Mouse (Mus musculus) forebrain, embryonic 16.5 days (tissue): ENCODE measurements around the gene Vasp. TPM values are rescaled to one million over a fixed set of nuclear protein-coding genes. Genes with fewer than 3 reads are reported as not detected.

Experiments used
- ATAC-seq: fragments of 200-750 bp; cut with Nextera tagmentation; 2 replicates; pipeline ENCODE4 v1.8.0; 2017; ENCODE audit warnings: mild to moderate bottlenecking, moderate library complexity
- H3K27ac ChIP-seq: fragments of 300-500 bp; sonication (generic); 2 replicates; pipeline ENCODE4 v1.5.1; 2014; ENCODE audit warnings: low read length, control low read depth
- H3K27me3 ChIP-seq: fragments of 300-500 bp; sonication (generic); replicated peaks from 2 replicates; pipeline ENCODE4 v1.6.1; 2014; ENCODE audit warnings: low read length; ENCODE audit not compliant: control insufficient read depth, insufficient read depth
- H3K36me3 ChIP-seq: fragments of 300-500 bp; sonication (generic); 2 replicates; pipeline ENCODE4 v1.6.1; 2014; ENCODE audit not compliant: control insufficient read depth, insufficient read depth
- H3K4me1 ChIP-seq: fragments of 300-500 bp; sonication (generic); replicated peaks from 2 replicates; pipeline ENCODE4 v1.6.1; 2014; ENCODE audit warnings: low read length; ENCODE audit not compliant: control insufficient read depth, insufficient read depth
- H3K4me2 ChIP-seq: fragments of 300-500 bp; sonication (generic); 2 replicates; pipeline ENCODE4 v1.6.1; 2014; ENCODE audit warnings: mild to moderate bottlenecking, low read length, control low read depth
- H3K4me3 ChIP-seq: fragments of 300-500 bp; sonication (generic); replicated peaks from 2 replicates; pipeline ENCODE4 v1.5.1; 2014; ENCODE audit warnings: mild to moderate bottlenecking, low read length, control low read depth
- H3K9ac ChIP-seq: fragments of 300-500 bp; sonication (generic); replicated peaks from 2 replicates; pipeline ENCODE4 v1.6.1; 2014; ENCODE audit warnings: low read depth, low read length, control low read depth
- H3K9me3 ChIP-seq: fragments of 300-500 bp; sonication (generic); 2 replicates; pipeline ENCODE4 v1.6.1; 2016; ENCODE audit warnings: low read length; ENCODE audit not compliant: control insufficient read depth
- WGBS: fragments of 180-500 bp; shearing (Covaris S2); extraction: QIAGEN DNeasy Blood & Tissue Kit; methylation state at CpG from one replicate; pipeline ENCODE4 v1.1.7; 2014; 5-methylcytosine and 5-hydroxymethylcytosine counted together
- polyA plus RNA-seq: library from polyadenylated mRNA; unstranded; fragments of >200 nt; fragmentation: Nextera tagmentation; extraction: Ambion mirVana; gene quantifications from 2 replicates; pipeline ENCODE4 v1.2.1, GENCODE M21; 2015

Gene Vasp
- 38.0 and 40.3 TPM in 2 replicates for polyA plus RNA-seq

DNA sequence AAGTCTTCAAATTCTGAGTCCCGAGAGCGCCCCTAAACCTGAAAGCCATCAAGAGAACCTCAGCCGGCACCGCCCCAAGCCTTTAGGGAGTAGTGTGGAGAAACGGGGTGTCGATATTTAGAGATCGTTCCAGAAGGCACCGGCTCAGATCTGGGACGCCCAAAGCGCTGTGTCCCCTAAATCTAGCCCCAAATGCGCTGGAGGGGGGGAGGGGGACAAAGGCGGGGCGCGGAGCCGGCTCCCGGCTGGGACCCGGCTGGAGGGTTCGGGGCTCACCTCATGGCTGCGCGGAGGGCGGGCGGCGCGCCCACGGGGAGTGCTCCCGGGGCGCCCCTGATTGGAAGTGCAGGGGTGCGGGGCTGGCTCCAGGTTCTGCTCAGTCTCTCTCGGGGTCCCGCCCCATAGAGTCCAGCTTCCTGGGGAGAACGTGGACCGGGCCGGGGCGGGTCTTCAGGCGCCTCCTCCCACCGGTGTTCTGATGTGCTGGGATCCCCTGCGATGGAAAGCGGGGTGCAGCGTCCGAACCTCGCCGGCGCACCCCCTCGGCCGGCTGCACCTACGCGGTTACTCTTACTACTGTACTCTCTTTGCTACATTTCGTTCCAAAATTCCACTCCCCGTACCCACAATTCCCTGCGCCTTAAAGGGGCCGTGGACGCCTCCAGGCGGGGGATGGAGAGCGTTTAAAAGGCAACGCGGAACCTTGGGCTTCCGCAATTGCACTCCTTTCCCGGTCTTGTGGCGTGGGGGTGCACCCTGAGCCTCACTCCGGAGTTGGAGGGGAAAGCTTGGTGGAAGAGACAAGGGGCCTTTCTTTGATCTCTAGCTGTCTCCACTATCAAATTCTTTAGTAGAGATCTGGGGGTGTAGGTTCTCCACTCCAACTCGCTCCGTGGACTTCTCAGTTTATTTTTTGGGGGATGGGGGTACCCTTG, at the start of gene Vasp:
Vasp (minus strand) TSS at position 580 of the 935 bp plus-strand sequence.
- no peaks in the 10 kb centered on the region for H3K36me3 ChIP-seq
- ATAC-seq, result peak; percentile 88
- no peaks in the 10 kb centered on the region for H3K27me3 ChIP-seq
- H3K27ac ChIP-seq, result peak within 1 kb of the TSS; percentile 90
- peaks cover 23% of the 10 kb centered on the region for H3K4me1 ChIP-seq
- H3K4me2 ChIP-seq, result peak within 1 kb of the TSS; percentile 84
- H3K9me3 ChIP-seq, result no peaks in the 10 kb centered on the region
- H3K4me3 ChIP-seq, result peak within 1 kb of the TSS; percentile 96
- H3K9ac ChIP-seq, result peak within 1 kb of the TSS; percentile 87
- under 1% methylated on average over 62 of the region's 62 CpGs for WGBS

- Histone ChIP-seq H3K27ac (no peak overlapping the region), H3K9me3 (no peaks in the 10 kb centered on the region), H3K4me1 (peaks cover 12% of the 10 kb centered on the region), H3K4me2 (peak overlapping the region; percentile 69), H3K9ac (no peak overlapping the region), H3K4me3 (no peak overlapping the region; the same call in 1 of the 2 replicates), H3K27me3 (0 out of 2 replicates have a peak, but pooled peaks cover 4% of the 10 kb centered on the region), H3K36me3 (no peaks in the 10 kb centered on the region)
- 40% methylated on average over 7 of the region's 7 CpGs for WGBS
- no peak for ATAC-seq
These were observed 49.0 kb upstream of the Vasp start for GRCm38 (mm10) chr7:19320637-19321036.

DNA sequence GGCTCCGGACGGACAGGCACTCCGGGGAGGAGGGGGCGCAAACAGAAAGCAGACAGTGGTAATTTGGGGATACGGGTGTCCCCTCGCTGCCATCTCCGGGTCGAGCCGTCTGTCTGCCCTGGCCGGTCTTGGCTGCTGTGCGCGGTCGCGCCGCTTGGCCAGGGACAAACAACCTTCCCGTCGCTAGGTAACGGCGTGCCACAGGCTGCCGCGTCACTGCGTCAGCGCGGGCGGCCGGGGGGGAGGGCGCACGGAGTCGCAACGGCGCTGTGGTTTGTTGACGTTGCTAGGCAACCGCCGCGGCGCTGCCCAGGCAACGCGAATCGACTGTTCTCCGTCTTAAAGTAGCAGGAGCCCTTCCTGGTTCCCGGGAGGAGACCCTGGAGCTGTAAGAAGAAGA, 48.3 kb upstream of the Vasp start:
- peak overlapping the region; percentile 50 for H3K4me3 ChIP-seq
- peak overlapping the region; percentile 54 for H3K9ac ChIP-seq
- under 1% methylated on average over 39 of the region's 41 CpGs for WGBS
- H3K9me3 ChIP-seq, result no peaks in the 10 kb centered on the region
- H3K27me3 ChIP-seq, result 0 out of 2 replicates have a peak, but pooled peaks cover 4% of the 10 kb centered on the region
- H3K27ac ChIP-seq, result no peak overlapping the region
- H3K4me1 ChIP-seq, result peaks cover 12% of the 10 kb centered on the region
- ATAC-seq, result peak; percentile 97
- no peaks in the 10 kb centered on the region for H3K36me3 ChIP-seq
- peak overlapping the region; percentile 69 for H3K4me2 ChIP-seq

DNA sequence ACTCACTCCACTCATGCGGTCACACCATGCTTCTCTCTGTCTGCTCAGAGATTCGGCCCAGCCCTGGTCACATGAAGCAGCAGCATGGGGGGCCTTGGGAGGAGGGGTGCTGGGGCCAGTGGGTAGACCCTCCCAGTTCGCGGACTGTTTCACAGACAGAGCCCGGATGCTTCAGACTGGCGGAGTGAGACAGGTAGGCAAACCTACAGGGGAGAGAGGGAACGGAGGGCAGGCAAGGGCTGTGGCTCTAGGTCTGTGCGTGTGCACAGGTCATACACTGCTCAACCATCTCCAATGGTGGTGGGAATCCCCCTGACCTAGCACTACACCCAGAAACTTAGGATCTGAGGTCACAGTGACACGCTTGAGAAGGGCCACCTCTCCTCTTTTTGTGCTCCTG, 47.8 kb upstream of the Vasp start:
- Histone ChIP-seq H3K9ac (peak overlapping the region; percentile 54), H3K9me3 (no peaks in the 10 kb centered on the region), H3K4me2 (peak overlapping the region; percentile 69), H3K4me1 (peaks cover 12% of the 10 kb centered on the region), H3K36me3 (no peaks in the 10 kb centered on the region), H3K27me3 (0 out of 2 replicates have a peak, but pooled peaks cover 4% of the 10 kb centered on the region), H3K4me3 (peak overlapping the region; percentile 50), H3K27ac (no peak overlapping the region)
- 20% methylated on average over 9 of the region's 9 CpGs for WGBS
- ATAC-seq, result peak; percentile 63

- no peak for ATAC-seq
- Histone ChIP-seq H3K4me2 (no peak overlapping the region), H3K27ac (no peak overlapping the region), H3K36me3 (no peaks in the 10 kb centered on the region), H3K27me3 (0 out of 2 replicates have a peak, but pooled peaks cover 4% of the 10 kb centered on the region), H3K4me1 (peaks cover 12% of the 10 kb centered on the region), H3K9me3 (no peaks in the 10 kb centered on the region), H3K4me3 (no peak overlapping the region), H3K9ac (no peak overlapping the region)
- WGBS, result 83% methylated on average over 7 of the region's 7 CpGs
These were observed 47.1 kb upstream of the Vasp start for GRCm38 (mm10) chr7:19318676-19319075.

DNA sequence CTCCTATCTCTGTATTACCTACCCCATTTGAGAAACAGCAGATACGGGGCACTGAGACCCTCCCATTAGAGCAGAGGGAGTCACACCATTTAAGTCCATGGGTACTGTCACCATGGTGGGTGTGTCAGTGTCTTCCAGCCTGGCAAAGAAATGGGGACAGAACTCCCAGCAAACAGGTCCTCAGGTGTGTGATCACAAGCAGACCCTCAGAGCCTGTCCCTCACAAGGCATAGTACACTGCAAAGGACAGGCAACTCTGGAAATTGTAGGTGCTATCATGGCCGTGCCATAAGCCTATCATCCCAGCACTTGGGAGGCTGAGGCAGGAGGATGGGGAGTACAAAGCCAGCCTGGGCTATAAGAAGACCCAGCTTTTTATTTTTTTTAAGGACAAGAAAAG, 46.6 kb upstream of the Vasp start:
- no peak for ATAC-seq
- WGBS, result 79% methylated on average over 2 of the region's 2 CpGs
- H3K27me3 ChIP-seq, result peaks cover 6% of the 10 kb centered on the region; the same call in 1 of the 2 replicates
- H3K36me3 ChIP-seq, result no peaks in the 10 kb centered on the region
- no peak overlapping the region for H3K4me2 ChIP-seq
- no peaks in the 10 kb centered on the region for H3K9me3 ChIP-seq
- no peak overlapping the region for H3K27ac ChIP-seq
- H3K4me3 ChIP-seq, result no peak overlapping the region
- H3K4me1 ChIP-seq, result peaks cover 12% of the 10 kb centered on the region
- H3K9ac ChIP-seq, result no peak overlapping the region

- H3K36me3 ChIP-seq, result no peaks in the 10 kb centered on the region
- peaks cover 12% of the 10 kb centered on the region for H3K4me1 ChIP-seq
- H3K27ac ChIP-seq, result no peak overlapping the region
- H3K9me3 ChIP-seq, result no peaks in the 10 kb centered on the region
- H3K27me3 ChIP-seq, result peaks cover 12% of the 10 kb centered on the region; the same call in 1 of the 2 replicates
- no peak for ATAC-seq
- 38% methylated on average over 14 of the region's 14 CpGs for WGBS
- no peak overlapping the region for H3K4me2 ChIP-seq
- H3K4me3 ChIP-seq, result no peak overlapping the region
- H3K9ac ChIP-seq, result no peak overlapping the region
These were observed 45.0 kb upstream of the Vasp start for GRCm38 (mm10) chr7:19316451-19317161.

- no peak overlapping the region for H3K9ac ChIP-seq
- H3K4me1 ChIP-seq, result peaks cover 11% of the 10 kb centered on the region
- H3K27me3 ChIP-seq, result peaks cover 11% of the 10 kb centered on the region; the same call in 1 of the 2 replicates
- H3K9me3 ChIP-seq, result no peaks in the 10 kb centered on the region
- 57% methylated on average over 5 of the region's 5 CpGs for WGBS
- ATAC-seq, result no peak
- H3K36me3 ChIP-seq, result no peaks in the 10 kb centered on the region
- H3K4me3 ChIP-seq, result no peak overlapping the region
- no peak overlapping the region for H3K4me2 ChIP-seq
- no peak overlapping the region for H3K27ac ChIP-seq
These were observed 42.4 kb upstream of the Vasp start for GRCm38 (mm10) chr7:19314033-19314432.

DNA sequence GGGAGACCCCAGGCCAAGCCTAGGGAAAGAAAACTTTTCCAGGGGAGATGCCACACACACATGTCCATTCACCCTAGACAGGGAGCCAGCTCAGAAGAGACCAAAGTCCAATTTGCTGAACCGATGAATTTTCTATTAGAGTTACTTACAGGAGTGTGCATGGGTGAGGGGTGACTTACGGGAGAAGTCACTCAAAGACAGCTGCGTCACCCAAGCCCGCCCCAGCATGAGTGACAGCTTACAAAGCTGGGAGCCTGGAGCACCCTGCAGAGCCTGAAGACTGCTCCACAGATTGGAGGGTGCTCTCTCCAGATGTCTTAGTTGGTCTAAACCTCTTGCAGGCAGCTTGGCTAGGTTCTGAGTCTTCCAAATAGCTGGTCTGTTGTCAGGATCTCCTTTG, 40.4 kb upstream of the Vasp start:
- H3K9me3 ChIP-seq, result no peaks in the 10 kb centered on the region
- H3K27ac ChIP-seq, result no peak overlapping the region
- no peak for ATAC-seq
- peaks cover 21% of the 10 kb centered on the region for H3K4me1 ChIP-seq
- H3K4me3 ChIP-seq, result no peak overlapping the region
- H3K9ac ChIP-seq, result no peak overlapping the region
- peaks cover 15% of the 10 kb centered on the region for H3K27me3 ChIP-seq
- no peak overlapping the region for H3K4me2 ChIP-seq
- 38% methylated on average over 4 of the region's 4 CpGs for WGBS
- no peaks in the 10 kb centered on the region for H3K36me3 ChIP-seq
